Mouse (Mus musculus) spleen, postnatal 10 days (tissue): ENCODE results near the gene Trp73.

Experiments used
- DNase-seq, 2 experiments: peaks; one replicate each; pipeline ENCODE4 v3.0.0; 2021 to 2022; ENCODE audit warnings: low spot score in 2 of 2

The Trp73 gene

DNA sequence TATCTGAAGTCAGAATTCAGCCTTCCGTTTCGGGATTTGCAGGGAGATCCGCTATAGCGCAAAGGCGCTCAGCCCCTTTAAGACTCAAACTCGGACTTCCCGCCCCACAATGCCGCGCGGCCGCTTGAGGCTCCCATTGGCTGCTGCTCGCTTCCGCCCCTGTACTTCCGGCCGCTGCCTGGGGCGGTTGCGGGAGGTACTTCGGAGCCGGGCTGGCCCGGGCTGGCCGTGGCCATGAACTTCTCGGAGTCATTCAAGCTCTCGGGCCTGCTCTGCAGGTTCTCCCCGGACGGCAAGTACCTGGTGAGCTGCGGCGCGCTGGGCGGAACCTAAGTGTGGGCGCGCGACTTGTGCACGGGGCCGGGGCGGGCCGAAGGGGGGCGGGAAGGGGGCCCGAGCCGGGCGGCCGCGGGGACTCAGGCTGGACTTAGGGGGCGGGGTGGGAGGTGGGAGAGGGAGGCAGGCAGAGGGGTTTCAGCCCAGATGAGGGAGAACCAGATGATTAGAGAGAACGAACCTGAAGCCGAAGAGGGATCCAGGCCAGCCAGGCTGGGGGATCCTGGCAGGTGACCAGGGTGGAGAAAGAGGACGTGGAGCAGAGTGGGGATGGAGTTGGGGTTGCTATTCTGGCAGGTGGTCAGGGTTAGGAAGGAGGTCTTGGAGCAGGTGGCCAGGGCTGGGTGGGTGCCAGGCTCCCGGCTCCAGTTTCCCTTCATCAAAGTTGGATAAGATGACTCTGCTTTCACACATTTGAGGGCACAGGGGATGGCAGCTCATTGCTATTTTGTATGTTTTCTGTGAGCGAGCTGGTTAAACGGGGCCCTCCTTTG, 2.4 kb upstream of the Trp73 start, which contains the start of gene Wrap73:
Wrap73 (plus strand) TSS at position 162 of the 830 bp plus-strand sequence.
- peak; percentile 76 to 92 for DNase-seq

DNA sequence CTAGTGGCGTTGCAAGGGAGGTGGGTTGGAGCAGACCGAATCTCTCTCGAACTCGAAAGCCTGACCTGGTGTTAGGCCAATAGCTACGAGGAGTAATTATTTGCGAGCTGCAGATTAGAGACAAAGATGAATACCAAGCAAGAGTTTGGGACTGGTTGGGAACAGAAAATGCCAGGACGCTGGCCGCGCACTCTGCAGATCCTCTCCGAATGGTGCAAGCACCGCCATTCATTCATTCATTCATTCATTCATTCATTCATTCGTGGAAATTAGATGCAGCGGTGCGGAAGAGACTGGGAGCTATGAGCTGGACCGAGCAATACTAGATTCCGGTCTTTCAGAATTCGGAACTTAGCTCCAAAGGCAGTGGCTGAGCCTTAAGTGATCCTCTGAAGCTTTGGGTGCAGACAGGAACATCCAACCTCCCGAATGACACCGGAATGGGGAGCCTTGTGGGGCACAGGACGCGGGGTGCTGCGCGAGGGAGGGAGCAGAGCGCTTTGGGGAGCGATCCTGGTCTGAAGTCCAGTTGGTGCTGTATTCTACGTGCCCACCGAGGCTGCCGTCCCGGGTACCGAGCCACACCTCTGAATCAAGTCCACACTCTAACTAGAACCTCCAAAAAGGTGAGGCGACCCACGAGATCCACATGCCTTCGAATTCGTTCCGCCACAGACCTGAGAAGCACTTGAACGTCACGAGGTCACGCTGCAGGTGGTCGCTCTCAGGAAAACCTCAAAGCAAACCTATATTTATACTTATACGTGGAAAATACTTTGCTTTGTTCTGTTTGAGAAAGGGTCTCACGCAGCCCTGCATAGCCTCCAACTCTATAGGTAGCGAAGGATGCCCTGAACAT, 1.2 kb upstream of the Trp73 start:
- DNase-seq = peak in 1 of 2 experiments; percentile 17

DNA sequence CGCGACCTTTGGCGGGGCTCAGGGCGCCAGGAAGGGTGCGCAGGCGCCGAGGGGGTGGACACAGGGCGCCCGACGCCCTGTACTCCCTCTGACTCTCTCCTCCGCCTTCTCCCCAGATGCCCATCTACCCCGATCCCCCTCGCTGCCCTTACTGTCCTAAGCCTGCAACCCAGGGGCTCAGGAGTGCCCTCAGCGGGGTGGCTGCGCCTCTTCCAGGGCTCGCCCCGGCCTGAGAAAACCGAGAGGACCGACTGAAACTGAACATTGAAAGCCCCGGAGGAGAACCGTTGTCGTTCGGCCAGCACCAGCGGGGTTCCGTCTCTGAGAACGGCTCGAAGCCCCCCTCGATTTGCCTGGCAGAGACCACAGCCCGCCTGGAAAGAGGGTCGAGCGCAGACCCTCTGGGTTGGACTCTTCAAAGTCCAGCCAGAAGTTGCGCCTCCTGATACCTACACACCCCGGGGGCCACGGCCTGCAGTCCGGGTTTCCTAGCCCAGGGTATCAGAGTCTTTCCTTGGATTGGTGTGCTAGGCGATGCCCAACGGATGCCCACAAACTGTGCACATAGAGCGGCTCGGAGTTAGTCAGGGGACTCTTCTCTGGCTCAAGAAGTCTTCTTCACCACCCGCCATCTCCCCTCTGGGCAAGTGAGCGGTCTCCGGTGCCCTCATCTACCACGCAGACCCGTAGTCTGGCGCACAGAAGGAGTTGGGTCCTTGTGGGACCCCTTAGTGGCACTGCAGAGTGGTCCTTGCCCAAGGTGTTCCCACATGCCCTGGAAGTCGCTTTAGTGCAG, 403 bp upstream of the Trp73 start:
- no peak for DNase-seq

DNA sequence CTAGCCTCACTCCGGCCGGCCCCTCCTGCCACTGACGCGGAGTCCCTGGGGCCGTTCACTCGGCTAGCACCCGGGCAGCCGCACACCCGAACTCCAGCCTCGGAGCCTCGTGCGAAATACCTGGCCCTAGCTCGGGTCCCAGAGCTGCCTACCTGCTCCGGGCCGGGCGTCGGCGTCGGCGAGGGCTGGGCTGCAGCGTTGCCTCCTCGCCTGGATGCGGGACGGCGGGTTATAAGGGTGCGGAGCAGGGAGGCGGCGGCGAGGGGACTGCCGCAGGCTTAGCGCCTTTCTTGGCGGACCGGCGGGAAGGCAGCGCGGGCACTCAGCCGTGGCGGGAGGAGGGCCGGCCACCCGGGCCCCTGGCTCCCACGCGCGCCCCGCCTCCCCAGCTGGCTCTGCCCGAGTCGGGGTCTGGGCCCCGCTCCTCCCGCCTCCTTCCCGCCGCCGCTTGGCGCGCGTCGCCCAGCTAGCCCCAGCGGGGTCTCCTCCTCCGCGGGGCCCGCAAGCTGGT, 282 bp downstream of the Trp73 start:
- no peak for DNase-seq

DNA sequence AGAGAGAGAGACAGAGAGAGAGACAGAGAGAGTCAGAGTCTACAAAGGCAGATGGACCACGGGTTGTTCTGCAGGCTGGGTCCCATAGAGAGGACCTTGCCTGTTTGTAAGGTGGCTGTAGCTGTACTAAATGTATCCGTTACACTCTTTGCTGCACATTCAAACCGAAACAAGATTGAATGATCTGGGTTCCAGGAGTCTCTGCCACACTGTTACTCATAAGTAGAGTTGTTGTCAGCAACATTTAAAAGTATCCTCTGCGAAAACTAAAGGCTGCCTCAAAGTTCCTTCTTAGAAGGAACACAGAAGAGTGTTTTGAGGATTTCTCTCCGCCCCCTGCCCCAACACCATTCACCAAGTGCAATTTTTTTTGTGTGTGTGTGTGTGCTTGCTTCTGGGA, 2.9 kb downstream of the Trp73 start:
- DNase-seq = no peak

DNA sequence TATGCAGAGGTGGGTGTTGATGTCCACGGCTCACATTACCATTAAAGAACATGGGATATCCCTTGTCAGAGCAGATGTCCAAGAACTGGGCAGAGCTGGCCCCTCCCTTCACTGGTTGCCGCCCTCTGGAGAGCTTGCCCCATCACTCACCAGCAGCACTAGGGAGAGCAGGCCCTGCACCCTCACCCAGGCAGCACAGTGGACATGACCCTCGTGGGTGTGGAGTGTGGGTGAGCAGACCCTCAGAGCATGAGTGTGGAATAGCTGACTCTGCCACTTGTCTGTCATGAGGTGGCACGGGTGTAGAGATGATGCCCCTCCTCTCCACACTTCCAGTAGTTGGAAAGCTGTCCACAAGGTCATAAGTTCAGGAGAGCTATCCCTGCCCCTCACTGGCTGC, 5.2 kb downstream of the Trp73 start:
- DNase-seq = no peak

DNA sequence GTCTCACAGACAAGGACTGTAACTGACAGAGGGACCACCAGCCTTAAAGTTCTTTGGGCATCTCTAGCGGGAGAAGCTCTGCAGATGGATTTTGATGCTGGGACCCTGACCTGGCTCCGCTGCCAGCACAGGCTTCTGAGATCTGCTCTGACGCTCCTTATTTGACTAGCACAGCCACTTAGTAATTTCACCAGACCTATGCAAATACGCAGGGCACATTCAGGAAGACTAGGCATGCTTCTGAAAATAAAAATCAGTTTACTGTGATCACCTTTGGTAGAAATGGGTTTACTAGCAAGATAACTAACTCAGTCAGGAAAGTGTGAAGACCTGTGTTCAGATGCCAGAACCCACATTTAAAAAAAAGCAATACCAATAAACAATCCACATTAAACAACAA, 8.1 kb downstream of the Trp73 start:
- no peak for DNase-seq

DNA sequence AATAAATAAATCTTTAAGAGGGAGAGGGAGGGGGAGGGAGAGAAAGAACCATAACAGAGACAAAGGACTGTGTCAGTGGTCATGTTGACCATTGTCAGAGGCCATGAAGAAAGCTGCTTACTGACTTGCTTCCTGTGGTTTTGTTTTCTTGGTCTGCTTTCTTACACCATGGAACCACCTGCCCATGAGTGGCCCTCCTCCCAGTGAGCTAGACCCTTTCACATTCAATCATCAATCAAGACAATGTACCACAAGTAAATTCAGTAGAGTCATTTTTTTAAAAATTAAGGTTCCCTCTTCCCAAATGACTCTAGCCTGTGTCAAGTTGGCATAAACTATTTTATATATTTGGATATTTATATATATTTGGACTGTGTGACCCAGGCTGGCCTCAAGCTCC, 10.1 kb downstream of the Trp73 start:
- no peak for DNase-seq

DNA sequence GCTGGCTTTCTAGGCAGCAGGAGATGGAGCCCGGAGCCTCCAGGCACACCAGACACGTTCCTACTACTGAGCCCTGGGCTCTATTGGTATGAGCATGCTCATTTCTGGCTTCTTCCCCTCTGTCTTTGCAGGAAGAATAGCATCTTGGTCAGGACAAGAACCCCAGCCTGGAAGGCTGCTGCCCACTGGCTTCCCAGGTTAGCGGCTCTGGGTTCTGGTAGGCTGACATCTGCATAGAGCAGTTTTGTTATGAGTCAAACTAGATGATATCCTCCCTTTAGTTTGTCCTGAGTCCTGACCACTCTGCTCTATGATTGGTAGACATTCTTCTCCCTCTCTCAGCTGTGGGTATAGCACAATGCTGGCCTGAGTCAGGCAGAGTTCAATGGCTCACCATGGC, 12.7 kb downstream of the Trp73 start:
- DNase-seq = no peak

DNA sequence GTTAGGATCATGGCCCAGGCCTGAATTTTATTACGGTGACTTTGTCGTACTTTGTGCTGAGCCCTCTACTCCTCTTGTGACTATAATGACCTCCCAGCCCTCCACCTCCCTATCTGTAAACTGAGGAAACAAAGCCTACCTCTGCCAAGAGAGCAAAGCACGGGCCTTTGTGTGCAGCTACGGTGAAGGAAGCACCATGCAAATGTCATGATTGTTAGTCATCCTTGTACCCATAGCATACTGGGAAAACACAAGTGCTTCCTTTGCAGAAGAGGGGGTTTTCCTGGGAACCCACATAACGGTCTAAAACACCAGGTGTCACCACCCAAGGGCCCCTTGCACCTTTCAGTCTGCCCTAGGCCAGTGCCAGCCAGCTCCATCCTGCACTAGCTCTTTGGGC, 14.8 kb downstream of the Trp73 start:
- DNase-seq = no peak

DNA sequence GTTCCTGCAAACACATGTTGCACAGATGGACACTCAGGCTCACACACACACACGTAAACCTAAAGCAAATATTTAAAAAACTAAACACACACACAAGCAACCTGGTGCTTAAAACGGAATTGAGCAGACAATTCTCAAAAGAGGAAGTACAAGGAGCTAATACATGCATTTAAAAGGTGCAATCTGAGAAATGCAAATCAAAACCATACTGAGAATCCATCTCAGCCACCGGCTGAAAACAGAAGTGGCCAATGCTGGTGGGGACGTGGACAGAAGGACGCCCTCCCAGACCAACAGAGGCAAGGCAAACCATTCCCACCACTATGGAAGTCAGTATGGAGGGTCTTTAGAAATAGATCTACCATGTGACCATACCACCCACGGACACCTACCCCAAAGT, 16.5 kb downstream of the Trp73 start:
- DNase-seq = no peak

DNA sequence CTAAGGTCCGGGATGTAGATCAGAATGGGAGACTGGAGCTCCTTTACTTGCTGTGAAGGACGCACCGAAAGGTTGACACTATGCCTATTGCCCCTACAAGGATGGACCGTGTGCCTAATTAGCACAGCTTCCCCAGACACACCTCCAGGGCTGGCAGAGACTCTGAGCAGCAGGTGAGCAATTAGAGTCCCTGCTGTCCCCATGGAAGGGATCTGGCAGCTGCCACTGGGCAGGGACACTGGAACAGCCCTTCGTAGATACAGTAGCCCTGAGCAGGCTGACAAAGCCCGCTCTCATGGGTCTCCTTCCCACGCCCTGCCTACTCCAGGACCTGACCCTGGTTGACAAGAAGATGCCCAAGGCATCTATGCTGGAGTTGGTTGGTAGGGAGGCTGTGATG, 17.6 kb downstream of the Trp73 start:
- DNase-seq = no peak

DNA sequence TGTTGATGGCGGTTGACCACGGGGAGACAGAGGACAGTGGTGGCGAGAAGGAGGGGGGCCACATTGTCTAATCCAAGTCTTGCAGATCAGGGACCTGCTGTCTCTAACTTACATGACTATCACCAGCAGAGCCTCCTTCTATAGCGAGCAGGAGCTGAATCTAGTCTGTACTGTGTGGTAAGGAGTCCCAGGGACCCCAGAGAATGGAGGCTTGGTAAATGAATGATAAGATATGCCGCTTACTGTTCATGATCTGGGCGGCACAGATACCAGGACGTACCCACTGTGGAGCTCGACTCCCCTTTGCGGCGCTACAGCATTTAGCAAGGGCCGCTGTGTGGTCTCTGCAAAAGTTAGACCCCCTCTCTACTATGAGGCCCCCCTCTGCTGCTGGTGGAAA, 18.2 kb downstream of the Trp73 start:
- DNase-seq = no peak

DNA sequence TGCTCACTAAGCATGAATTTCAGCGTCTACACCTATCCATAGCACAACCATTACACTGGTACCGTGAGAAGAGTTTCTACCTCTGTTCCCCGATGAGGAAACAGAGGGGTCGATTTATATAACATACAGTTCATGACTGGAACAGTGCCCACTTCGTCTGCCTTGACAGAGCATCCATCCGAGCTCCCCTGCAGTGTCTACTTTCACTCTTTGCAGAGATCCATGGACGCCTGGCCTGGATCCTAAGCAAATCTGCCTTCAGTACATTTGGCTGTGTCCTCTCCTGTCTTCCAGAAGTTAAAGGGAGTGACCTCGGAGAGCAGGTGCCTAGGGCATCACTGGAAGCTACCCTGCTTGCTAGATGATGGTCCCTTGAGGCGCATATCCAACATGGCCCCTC, 20.8 kb downstream of the Trp73 start:
- DNase-seq = no peak

DNA sequence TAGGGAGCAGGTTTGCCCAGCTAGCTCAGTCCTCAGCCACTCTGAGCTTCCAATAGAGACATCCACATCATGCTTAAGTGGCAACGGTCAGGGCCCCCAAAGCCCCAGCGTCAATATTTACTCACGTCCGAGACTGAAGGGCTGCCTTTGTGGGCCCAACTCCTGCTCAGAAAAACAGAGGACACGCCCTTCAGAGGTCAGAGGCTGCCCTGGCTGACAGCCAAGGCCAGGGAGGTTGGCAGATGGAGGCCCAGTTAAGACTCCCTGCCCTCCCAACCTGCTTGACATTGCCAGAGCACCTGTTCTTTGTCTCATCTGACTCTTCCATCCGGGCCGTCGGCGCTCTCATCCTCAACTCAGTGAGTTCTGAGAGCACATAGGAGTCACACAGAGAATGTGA, 21.2 kb downstream of the Trp73 start:
- peak; percentile 40 to 63 for DNase-seq

DNA sequence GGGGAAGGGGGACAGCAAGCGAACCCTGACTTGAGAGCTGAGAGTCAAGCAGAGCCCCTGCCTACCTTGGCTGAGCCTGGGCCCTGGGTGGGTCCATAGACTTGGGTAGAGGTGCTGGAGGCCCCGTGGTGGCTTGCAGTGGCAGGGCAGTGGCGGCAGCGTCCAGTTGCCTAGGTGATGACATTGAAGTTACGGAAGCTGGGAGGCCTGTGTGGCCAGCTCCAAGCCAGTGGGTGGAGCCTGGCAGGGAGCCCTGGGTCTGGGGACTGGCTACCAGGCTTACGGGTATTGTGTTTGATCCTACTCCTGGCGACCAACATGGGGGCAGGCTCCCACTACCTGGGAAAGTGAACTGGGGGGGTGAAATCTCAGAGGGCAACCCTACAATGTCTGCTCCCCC, 23.6 kb downstream of the Trp73 start:
- DNase-seq = no peak

DNA sequence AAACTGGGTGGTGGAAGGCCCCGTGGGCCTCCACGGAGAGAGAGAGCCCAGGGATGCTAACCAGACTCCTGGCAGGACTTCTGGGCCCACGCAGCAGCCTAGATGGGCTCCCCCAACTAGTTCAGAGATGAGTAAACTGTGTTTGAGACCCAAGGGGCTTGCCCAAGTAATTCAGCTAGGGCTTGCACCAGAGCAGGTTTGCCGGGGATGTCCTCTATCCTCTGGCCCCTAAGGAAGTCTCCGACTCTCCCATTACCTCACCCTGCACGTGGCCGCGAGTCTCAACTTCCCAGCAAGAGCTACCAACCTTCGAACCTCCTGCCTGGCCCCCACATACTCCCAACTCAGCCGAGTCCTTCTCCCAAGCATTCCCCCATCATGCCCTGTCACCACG, 30.2 kb downstream of the Trp73 start:
- DNase-seq = no peak

DNA sequence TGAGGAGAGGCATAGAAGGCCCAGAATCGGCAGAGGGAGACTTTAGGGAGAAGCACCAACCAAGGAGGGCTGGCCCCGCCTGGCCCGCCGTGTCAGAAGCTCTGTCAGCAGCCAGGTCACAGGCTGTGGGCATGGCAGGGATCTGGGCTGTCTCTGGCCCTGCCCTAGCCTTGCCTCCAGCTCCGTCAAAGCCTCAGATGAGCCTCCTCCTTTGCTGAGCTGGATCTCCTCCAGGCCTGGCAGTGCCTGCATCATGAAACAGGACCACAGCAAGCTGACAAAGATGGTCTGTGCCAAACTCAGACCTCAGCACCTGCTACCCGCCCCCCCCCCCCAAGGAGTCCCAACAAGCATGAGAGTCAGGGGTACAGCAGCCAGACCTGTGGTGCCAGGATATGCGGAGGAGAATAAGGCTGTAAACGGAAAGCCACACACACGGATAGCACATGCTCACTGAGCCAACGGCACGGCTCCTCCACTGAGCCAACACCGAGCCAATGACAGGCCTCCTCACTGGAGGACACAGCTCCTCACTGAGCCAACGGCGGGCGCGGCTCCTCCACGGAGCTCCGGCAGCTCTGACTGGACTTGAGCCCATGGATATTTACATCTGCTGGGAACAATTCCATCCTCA, 30.7 kb downstream of the Trp73 start:
- no peak for DNase-seq

DNA sequence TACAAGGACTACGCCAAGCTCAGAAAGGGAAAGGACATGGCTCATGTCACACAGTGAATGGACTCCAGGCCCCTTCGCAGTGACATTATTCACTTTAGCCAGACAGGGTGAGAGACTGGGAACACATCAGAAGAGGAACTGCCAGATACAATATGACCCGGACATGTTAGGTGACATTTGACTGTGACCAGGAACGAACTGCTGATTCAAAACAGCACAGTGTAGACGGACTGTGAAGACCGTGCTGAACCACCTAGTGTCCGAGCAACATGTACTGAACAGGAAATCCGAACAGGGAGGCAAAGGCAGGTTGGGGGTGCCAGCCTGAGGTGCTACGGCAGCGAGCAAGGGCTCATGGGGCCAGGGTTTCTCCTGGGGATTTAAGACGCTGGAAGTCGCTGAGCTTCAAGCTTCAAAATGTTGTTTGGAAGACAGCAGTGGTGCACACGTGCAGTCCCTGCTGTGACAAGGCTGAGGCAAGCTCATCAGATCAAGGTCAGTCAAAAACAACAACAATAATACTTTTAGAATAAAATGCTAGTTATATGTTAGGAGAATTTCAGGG, 33.4 kb downstream of the Trp73 start:
- DNase-seq = no peak

DNA sequence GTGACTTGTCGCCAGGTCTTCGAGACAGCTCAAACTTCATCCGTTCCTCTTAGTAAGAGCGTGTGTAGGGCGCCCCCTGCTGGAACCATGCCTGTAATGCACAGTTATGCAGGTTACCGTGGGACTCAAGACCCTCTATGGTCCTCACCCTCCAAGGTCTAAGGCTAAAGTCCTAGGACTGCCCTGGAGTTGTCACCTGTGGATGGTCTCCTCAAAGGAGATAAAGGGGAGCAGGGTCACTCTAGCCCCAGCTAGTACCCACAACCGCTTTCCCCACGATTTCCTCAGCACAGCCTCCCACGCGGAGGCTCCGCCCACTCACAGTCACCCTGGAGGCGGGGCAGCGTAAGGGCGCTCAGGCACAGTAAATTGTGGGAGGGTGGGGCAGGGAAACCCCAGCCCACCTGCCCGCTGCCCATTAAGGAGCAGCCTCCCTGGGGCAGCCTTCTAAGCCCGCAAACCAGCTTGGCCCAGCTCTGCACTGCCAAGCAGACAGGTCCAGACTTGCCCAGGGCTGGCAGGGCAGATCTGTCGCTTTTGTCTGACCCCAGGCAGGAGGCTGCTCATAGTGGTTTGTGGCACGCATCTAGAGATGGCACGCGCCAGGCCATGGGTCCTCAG, 34.5 kb downstream of the Trp73 start:
- DNase-seq = peak; percentile 44 to 77

DNA sequence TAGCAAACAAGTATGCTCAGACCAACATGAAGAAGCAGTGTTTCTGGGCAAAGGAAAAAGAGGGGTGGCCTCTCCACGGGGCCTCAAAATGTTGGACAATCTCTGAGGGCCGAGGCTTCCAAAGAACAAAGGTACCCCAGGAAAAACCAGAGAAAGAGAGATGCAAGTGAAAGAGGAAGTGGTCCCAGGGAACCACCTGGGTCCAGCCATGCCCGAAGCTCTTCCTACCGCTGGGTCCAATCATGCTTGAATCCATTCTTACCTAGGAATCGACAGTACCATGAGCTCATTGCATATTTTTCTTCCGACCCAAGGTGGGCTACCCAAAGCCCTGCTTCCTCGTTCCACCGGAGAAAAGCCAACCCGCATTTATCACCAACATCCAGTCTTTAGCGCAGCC, 36.1 kb downstream of the Trp73 start:
- DNase-seq = no peak
